Mouse (Mus musculus) stomach, postnatal 0 days (tissue): ENCODE measurements around the gene Prickle2. TPM values are rescaled to one million over a fixed set of nuclear protein-coding genes. Genes with fewer than 3 reads are reported as not detected.

Source experiments
- ATAC-seq: fragments of 200-750 bp; cut with Nextera tagmentation; 2 replicates; pipeline ENCODE4 v1.8.0; 2017; ENCODE audit not compliant: low FRiP score, low TSS enrichment
- DNase-seq: peaks from one replicate; pipeline ENCODE4 v3.0.0-alpha.2; 2016; ENCODE audit warnings: low spot score
- H3K27ac ChIP-seq: fragments of 300-500 bp; sonication (generic); replicated peaks from 2 replicates; pipeline ENCODE4 v1.5.1; 2014; ENCODE audit warnings: mild to moderate bottlenecking, control low read depth
- H3K27me3 ChIP-seq: fragments of 300-500 bp; sonication (generic); 2 replicates; pipeline ENCODE4 v1.6.1; 2014; ENCODE audit warnings: low read length; ENCODE audit not compliant: control insufficient read depth, insufficient read depth
- H3K36me3 ChIP-seq: fragments of 300-500 bp; sonication (generic); 2 replicates; pipeline ENCODE4 v1.6.1; 2014; ENCODE audit warnings: low read length, mixed read lengths; ENCODE audit not compliant: control insufficient read depth, insufficient read depth
- H3K4me1 ChIP-seq: fragments of 300-500 bp; sonication (generic); replicated peaks from 2 replicates; pipeline ENCODE4 v1.6.1; 2014; ENCODE audit warnings: antibody characterized with exemption; ENCODE audit not compliant: control insufficient read depth, insufficient read depth
- H3K4me2 ChIP-seq: fragments of 300-500 bp; sonication (generic); replicated peaks from 2 replicates; pipeline ENCODE4 v1.6.1; 2014; ENCODE audit warnings: low read depth, mild to moderate bottlenecking, control low read depth, moderate library complexity
- H3K4me3 ChIP-seq: fragments of 300-500 bp; sonication (generic); 2 replicates; pipeline ENCODE4 v1.5.1; 2014; ENCODE audit warnings: low read depth, low read length, control low read depth
- H3K9ac ChIP-seq: fragments of 300-500 bp; sonication (generic); 2 replicates; pipeline ENCODE4 v1.6.1; 2014; ENCODE audit warnings: mild to moderate bottlenecking, low read length, control low read depth, mixed read lengths
- H3K9me3 ChIP-seq: fragments of 300-500 bp; sonication (generic); 2 replicates; pipeline ENCODE4 v1.6.1; 2016; ENCODE audit warnings: low read length; ENCODE audit not compliant: control insufficient read depth
- CTCF ChIP-seq: IDR thresholded peaks from 2 replicates; pipeline ENCODE4 v1.5.1; 2016; ENCODE audit warnings: antibody characterized with exemption, low read depth, mild to moderate bottlenecking, moderate library complexity
- EP300 ChIP-seq: optimal IDR thresholded peaks from 2 replicates; pipeline ENCODE3; 2016; ENCODE audit warnings: antibody characterized with exemption
- WGBS: fragments of 180-500 bp; shearing (Covaris S2); extraction: QIAGEN DNeasy Blood & Tissue Kit; methylation state at CpG from one replicate; pipeline ENCODE4 v1.1.7; 2014; 5-methylcytosine and 5-hydroxymethylcytosine counted together
- polyA plus RNA-seq: library from polyadenylated mRNA; unstranded; fragments of >200 nt; fragmentation: Nextera tagmentation; extraction: Ambion mirVana; gene quantifications from 2 replicates; pipeline ENCODE4 v1.2.1, GENCODE M21; 2015

Gene Prickle2
- polyA plus RNA-seq, 1 experiment from 2014 or later, result 2.3 TPM

DNA sequence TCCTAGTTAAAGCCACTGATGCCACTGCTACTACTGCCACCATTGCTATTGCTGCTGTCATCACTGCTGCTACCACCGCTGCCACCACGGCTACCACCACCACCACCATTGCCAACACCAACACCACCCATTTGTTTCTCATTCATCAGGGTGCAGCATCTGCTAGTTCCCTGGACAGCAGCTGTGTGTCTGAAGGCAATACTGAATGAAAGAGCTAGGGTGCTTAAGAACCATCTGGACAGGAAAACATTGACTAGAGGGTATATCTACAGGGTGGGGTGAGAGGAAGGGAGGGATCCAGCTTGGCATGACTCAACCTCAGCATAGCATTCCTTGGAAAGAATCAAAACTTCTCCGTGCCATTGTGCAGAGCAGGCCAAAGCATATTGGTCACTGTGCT lies 133.8 kb downstream of the Prickle2 start:
- WGBS, result 70% methylated on average over 3 of the region's 3 CpGs
- ATAC-seq, result no peak
- Histone ChIP-seq H3K9ac (no peak overlapping the region), H3K4me2 (no peak overlapping the region), H3K4me1 (no peaks in the 10 kb centered on the region), H3K27me3 (no peaks in the 10 kb centered on the region), H3K4me3 (no peak overlapping the region), H3K9me3 (no peaks in the 10 kb centered on the region), H3K27ac (no peak overlapping the region), H3K36me3 (no peaks in the 10 kb centered on the region)
- DNase-seq, result no peak
- TF ChIP-seq CTCF (no peak), EP300 (no peak)

DNA sequence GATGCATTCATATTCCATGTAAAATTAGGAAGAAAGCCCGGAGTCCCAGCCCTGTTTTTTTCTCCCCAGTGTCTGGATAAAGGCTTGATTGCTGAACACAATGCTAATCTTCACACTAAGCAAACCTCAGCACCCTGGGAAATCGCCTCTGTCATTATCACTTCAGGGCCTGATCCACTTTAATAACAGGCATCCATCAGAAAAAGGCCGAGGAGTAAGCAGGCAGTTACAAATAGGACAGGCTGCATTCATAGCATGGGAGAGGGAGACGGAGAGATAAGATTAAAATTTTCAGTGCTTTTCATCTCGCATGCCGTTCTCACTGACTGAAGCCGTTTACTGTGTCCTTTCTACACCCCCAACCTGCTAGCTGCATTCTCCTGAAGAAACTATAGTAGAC lies 135.9 kb downstream of the Prickle2 start:
- no peaks in the 10 kb centered on the region for H3K9me3 ChIP-seq
- no peak overlapping the region for H3K4me3 ChIP-seq
- H3K27ac ChIP-seq, result no peak overlapping the region
- 51% methylated on average over 7 of the region's 7 CpGs for WGBS
- no peaks in the 10 kb centered on the region for H3K4me1 ChIP-seq
- H3K27me3 ChIP-seq, result no peaks in the 10 kb centered on the region
- H3K4me2 ChIP-seq, result no peak overlapping the region
- no peak overlapping the region for H3K9ac ChIP-seq
- DNase-seq (no peak), ATAC-seq (no peak)
- no peaks in the 10 kb centered on the region for H3K36me3 ChIP-seq
- no peak for TF ChIP-seq EP300
- no peak for TF ChIP-seq CTCF

DNA sequence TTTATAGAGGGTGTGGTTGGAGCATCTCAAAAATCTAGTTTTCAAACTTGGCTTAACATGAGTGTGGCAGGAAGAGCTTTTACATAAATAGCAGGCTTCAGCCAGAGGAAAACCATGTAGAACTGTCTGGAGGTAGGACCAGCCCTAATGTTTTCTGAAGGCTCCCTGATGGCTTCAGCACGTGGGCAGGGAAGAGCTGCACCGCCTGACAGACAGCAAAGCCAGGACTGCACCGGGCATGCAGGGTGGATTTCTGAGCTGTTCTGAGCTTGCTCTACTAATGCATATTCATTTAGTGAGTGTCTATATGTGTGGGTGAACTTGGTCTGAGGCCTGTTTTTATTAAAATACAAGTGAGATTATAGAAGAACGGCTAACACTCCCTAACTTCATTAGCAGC lies 136.7 kb downstream of the Prickle2 start:
- no peaks in the 10 kb centered on the region for H3K36me3 ChIP-seq
- no peaks in the 10 kb centered on the region for H3K27me3 ChIP-seq
- H3K4me3 ChIP-seq, result no peak overlapping the region
- 70% methylated on average over 4 of the region's 4 CpGs for WGBS
- H3K9ac ChIP-seq, result no peak overlapping the region
- H3K27ac ChIP-seq, result no peak overlapping the region
- TF ChIP-seq CTCF, result no peak
- no peak for TF ChIP-seq EP300
- no peaks in the 10 kb centered on the region for H3K9me3 ChIP-seq
- H3K4me1 ChIP-seq, result no peaks in the 10 kb centered on the region
- H3K4me2 ChIP-seq, result no peak overlapping the region
- DNase-seq (no peak), ATAC-seq (no peak)

DNA sequence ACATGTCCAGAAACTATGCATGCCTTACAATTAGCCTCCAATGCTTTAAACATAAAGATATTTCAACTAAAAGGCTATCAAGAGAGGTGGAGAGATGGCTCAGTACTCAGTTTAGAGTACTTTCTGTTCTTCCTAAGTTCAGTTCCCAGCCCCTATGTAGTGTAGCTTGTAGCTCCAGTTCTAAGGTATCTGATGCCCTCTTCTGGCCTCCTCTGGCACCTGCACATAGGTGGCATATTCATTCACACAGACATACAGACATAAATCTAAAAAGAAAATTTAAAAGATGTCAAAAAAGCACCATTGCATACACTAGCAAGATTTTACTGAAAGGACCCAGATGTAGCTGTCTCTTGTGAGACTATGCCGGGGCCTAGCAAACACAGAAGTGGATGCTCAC lies 146.7 kb downstream of the Prickle2 start:
- no peaks in the 10 kb centered on the region for H3K4me1 ChIP-seq
- no peak for ATAC-seq
- WGBS, result 100% methylated on average over 1 of the region's 1 CpGs
- no peak overlapping the region for H3K27ac ChIP-seq
- no peak for DNase-seq
- no peaks in the 10 kb centered on the region for H3K9me3 ChIP-seq
- H3K9ac ChIP-seq, result no peak overlapping the region
- peak; percentile 20; the same call in 1 of the 2 replicates for TF ChIP-seq CTCF
- no peak for TF ChIP-seq EP300
- no peaks in the 10 kb centered on the region for H3K36me3 ChIP-seq
- no peak overlapping the region for H3K4me2 ChIP-seq
- H3K27me3 ChIP-seq, result no peaks in the 10 kb centered on the region
- no peak overlapping the region for H3K4me3 ChIP-seq

DNA sequence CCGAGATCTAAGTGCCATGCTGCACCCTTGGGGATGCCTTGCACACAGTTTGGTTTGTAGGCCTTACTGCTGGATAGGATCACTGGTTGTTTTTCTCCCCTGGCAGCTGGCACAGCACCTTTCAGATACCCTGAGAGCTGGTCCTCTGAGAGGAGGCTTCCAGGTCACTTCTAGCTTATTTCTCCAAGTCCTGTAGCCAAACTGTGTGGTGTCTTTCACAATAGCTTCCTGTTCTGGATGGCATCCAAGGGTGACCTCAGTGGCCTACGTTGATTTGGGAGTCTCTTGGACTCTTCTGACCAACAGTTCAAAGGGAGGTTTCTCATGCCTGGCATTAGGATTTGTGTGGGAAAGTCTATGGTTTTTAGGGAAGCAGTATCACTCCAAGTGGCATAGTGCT lies 150.3 kb downstream of the Prickle2 start:
- H3K4me2 ChIP-seq, result no peak overlapping the region
- no peaks in the 10 kb centered on the region for H3K36me3 ChIP-seq
- H3K27ac ChIP-seq, result no peak overlapping the region
- WGBS, result 53% methylated on average over 2 of the region's 2 CpGs
- no peak overlapping the region for H3K4me3 ChIP-seq
- no peaks in the 10 kb centered on the region for H3K9me3 ChIP-seq
- no peaks in the 10 kb centered on the region for H3K4me1 ChIP-seq
- DNase-seq (no peak), ATAC-seq (no peak)
- H3K27me3 ChIP-seq, result no peaks in the 10 kb centered on the region
- no peak overlapping the region for H3K9ac ChIP-seq
- no peak for TF ChIP-seq EP300
- TF ChIP-seq CTCF, result no peak

DNA sequence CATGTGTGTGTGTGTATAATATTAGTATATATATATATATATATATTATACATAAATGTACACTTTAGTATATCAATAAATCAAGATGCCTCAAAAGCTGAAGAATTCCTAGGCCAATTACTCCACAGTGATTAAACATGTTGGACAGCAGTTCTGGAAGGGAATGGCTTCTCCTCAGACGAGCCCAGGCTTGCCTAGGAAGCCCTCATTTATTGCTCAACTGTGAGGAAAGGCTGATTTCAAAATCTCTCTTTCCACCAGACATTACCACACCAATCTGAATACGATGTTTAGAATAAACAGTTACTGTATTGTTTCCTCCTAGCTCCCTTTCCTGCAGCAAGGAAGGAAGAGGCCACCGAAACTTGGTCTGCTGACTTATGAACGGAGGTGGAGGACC lies 152.9 kb downstream of the Prickle2 start:
- Histone ChIP-seq H3K27me3 (no peaks in the 10 kb centered on the region), H3K9ac (no peak overlapping the region), H3K27ac (no peak overlapping the region), H3K9me3 (no peaks in the 10 kb centered on the region), H3K4me3 (no peak overlapping the region), H3K4me1 (no peaks in the 10 kb centered on the region), H3K36me3 (no peaks in the 10 kb centered on the region), H3K4me2 (no peak overlapping the region)
- WGBS, result 62% methylated on average over 4 of the region's 4 CpGs
- ATAC-seq, result no peak
- TF ChIP-seq EP300 (no peak), CTCF (no peak)
- no peak for DNase-seq
